Mouse (Mus musculus) liver (tissue): ENCODE measurements around the gene Sfmbt1.

Experiments used
- DNase-seq: peaks from one replicate; pipeline ENCODE4 v3.0.0-alpha.2; 2020; ENCODE audit warnings: mixed read lengths

Gene Sfmbt1

DNA sequence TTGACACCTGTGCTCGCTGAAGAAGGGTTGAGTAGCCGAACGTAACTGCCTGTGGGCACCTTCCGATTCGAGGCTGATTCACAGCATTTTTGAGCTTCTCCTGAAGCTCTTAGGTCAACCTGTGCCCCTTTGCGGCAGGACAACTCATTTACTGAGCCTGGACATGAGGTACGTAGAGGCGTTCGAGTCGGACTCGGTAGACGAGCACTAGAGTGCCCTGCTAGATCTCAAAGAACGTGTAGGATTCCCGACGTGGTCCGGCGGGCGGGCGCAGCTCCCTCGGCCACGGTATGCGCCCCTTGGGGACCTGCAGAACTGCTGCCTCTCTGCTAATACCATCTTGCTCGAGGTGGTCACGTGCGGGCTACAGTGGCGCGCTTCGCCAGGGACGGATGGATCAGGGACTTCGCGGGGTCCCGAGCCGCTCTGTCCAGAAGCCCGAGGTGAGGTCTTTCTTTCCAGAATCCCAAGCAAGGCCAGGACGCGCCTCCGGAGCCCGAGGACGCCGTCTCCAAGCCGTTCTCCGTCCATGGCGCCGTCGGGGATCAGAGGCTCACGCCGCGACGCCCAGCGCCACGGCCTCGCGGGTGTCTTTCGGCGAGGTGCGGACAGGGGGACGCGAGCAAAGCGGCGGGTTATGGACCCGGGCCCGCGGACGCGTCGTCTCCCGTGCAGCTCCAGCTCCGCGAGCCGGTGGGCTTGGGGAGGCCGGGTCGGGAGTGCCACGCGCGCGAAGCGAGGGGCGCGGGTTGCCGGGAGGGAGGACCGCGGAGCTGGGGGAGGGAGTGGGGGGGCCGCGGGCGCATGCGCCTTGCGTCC lies at the start of gene Sfmbt1:
TSS of gene Sfmbt1 (plus strand) at position 51 of the 819 bp plus-strand sequence.
- peak; percentile 83 for DNase-seq

DNA sequence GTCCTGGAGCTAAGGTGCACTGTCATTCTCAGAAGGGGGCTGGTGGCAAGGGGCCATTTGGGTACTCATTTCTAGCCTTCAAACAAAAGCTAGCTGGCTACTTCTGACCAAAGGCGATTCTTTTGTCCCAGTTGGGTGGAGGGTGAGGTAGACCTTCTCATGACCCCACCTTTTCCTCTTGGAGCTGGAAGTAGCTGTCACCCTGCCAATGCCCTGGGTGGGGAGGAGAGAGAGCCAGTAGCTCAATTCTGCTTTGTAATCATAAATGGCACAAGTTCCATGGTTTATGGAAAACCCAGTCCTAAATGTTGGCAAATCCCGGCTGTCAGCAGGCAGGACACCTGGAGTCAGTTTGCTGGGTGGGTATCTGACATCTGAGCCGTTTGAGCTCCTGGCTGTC lies 48.6 kb upstream of the Sfmbt1 start:
- no peak for DNase-seq

GRCm38 (mm10) chr14:30666604-30667003 lies 48.0 kb upstream of the Sfmbt1 start:
- no peak for DNase-seq

DNA sequence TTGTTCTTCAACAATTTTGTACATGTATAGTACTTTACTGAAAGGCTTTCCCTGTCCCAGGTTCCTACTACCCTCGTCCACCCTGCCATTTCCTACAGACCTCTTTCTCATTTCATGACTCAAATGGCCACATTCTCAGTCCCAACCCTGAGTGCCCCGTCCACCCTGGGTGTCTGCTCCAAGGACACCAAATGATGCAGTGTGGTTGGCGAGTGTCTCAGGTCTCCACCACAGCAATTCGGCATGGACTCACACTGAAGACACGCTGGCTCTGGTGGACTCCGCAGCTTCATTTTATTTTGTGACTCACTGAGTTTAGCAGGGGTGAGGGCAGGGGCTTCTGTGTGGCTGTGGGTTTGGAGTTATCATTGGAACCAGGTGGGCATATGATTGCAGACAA lies 44.5 kb upstream of the Sfmbt1 start:
- DNase-seq: no peak

DNA sequence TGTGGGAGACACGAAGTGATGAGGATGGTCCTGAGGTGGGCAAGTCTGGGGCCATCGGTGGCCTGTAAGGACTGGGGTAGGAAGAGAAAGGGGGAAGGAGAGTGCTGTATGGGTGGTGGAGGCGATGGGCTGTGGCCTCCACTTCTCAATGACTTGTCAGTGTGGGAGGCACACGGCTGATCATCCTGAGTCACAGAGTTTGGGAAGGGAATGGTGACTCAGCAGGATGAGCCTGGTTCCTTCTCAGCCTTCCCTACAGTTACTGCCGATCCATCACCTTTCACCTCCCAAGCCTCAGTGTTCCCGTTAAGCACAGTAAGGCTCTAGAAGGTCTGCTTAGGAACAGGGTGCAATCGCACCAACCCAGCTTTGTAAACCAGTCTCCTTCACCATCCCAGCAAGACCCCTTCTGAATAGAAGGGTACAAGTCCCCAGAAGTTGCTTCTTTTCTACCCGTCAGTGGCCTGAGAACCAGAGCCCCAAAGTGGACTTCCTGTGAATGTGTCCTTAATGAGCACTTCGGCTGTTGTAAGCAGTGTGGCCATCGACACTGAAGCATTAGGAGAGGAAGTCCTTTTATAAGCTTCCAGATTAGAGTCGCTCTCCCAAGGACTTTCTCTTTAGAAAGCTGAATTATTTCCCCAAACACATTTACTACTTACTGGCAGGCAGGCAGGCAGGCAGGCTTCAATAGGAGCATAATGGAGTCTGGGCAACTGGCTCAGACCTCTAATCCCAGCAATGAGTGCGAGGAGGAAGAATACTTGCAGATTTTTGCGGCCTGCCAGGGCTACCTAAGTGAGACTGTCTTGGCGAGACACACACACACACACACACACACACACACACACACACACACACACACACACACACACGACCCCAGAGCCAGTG lies 43.3 kb upstream of the Sfmbt1 start:
- DNase-seq: no peak

DNA sequence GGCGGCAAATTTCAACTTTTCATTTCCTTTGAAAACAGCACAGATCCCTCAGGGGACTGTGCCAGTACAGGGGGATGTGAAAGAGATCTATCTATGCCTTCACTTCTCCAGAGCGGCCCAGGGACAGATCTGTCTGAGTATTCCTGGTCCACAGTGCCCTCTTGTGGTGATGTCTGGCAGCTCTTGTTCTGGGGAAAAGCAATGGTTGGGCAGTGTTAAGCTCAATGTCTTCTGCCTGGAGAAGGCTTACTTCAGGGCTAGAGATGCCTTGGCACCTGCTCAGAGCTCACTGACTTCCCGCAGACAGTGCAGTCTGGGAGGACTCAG lies 42.7 kb upstream of the Sfmbt1 start:
- peak; percentile 85 for DNase-seq

GRCm38 (mm10) chr14:30674947-30675346 lies 39.7 kb upstream of the Sfmbt1 start:
- peak; percentile 69 for DNase-seq

DNA sequence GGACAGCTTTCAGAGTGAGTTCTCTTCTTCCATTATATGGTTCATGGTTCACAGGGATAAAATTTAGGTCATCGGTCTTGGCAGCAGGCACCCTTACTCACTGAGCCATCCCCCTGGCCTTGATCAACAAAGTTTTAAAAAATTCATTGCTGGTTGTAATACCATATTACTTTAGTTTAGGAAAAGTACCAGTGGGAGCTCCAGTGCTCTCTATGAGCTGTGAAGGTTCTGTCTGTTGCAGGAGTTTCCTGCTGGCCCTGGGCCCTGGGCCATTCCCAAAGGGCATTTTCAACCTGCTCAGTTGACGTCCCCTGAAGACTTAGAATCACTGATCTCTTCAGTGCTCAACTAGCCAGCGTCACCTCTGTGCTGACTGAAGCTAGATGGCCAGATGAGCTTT lies 32.5 kb upstream of the Sfmbt1 start:
- DNase-seq: no peak

DNA sequence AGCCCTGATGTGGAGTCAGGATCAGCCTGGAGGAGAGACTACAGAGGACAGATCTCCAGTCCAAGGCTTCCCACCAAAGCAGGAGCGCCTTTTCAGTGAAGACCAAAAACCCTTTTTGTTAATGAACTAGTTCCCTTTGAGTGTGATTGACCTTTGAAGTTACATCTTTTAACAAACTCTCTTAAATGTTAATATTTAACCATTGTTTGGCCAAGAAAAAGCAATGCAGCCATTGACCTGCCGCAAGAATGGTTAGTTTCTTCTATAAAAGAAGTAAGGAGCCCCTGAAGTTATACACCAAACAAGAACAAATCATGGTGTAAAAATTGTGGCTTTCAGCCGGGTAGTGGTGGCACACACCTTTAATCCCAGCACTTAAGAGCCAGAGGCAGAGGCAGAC lies 24.0 kb upstream of the Sfmbt1 start:
- DNase-seq: no peak

DNA sequence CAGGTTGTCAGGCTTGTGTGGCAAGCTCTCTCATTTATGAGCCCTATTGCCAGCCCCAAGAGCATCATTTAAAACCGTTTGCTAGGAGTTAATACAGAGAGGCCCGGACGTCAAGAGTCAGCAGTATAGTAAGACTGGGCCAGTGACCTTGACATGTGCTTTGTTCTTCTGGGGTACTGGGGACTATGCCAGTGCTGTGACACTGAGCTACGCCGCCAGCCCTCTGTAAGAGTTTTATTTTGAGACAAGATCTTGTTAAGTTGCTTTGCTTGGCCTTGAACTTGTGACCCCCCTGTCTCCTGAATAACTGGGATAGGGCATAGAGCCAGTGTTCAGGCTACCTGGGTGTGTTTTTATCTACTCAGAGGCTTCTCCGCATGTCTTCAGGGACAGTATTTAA lies 22.2 kb upstream of the Sfmbt1 start:
- DNase-seq: no peak

- DNase-seq: no peak
Measured at GRCm38 (mm10) chr14:30694786-30695185, 19.9 kb upstream of the Sfmbt1 start.

DNA sequence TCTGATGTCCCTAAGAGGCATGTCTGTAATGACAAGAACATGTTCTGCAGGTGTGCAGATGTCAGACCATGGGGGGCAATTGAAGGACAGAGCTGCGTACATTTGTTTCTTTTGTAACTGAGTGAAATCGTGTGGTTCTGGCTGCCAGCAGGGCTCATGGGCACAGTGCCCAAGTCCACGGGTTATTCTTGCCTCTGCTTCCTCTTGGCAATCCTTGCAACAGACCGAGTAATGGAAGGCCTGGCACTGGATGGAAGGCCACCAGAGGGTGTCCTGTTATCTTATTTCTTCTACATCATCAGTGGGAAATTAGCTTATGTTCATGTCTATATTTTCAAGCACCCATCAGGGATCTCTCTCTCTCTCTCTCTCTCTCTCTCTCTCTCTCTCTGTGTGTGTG lies 19.0 kb upstream of the Sfmbt1 start:
- no peak for DNase-seq

DNA sequence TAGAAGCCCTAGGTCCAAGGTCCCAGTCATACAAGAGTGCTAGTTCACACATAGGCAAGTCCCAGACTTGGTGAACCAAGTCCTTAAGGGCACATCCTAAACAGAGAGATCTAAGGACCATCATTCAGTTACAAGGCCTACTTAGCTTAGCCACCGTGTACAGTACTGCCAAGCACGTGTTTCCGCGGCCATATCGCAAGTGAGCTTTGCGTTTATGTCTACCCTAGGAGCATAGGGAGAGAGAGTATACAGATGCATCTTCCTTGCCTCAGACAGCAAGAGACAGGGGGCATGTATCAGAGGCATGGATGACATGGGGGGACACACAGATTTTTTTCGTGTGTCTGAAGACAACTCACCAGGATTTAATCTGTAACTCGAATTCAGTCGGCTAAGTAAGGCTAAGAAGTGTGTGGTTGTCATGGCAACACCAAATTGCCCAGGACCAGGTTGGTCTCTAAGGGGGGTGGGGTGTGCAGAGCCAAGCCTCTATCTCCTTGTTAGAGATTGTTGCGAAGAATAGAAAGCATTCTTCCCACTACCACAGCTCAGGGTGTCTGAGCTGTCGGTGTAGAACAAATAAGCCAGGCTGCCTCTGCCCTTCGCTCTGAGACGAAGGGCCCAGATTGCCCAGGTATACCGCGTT lies 17.1 kb upstream of the Sfmbt1 start:
- no peak for DNase-seq

DNA sequence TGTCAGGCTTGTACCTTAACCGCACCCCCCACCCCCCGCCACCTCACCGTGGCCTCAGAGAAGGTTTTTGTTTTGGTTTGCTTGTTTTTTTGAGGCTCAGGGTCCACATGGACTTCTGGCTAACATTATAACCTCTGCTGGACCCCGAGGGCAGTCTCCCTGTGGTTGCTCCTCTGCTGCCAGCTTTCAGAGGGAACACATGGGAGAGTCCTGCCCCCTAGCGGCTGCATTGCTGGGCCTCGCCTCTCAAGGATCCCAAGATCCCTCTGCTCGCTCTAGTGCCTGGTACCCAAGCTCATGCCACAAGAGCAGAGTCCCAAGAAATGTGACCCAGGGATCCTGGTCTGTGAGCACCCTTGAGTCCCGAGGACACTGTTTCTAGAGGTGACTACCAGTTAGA lies 15.0 kb upstream of the Sfmbt1 start:
- peak; percentile 77 for DNase-seq

DNA sequence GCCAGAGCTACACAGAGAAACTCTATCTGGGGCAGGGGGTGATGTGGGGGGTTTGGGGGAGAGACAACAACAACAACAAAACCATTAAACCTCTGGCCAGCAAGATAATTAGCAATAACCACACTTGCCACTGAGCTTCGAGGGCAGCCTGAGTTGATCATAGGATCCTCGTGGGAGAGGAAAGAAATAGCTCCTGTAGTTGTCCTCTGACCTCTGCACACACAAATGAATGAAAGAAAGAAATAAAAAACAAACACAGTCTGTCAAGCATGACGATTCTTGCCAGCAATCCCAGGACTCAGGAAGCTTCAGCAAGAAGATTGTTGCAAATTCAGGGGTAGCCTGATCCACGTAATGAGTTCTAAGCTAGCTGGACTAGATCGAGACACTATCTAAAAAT lies 12.1 kb upstream of the Sfmbt1 start:
- DNase-seq: no peak

GRCm38 (mm10) chr14:30703079-30703478 lies 11.6 kb upstream of the Sfmbt1 start:
- peak; percentile 33 for DNase-seq

DNA sequence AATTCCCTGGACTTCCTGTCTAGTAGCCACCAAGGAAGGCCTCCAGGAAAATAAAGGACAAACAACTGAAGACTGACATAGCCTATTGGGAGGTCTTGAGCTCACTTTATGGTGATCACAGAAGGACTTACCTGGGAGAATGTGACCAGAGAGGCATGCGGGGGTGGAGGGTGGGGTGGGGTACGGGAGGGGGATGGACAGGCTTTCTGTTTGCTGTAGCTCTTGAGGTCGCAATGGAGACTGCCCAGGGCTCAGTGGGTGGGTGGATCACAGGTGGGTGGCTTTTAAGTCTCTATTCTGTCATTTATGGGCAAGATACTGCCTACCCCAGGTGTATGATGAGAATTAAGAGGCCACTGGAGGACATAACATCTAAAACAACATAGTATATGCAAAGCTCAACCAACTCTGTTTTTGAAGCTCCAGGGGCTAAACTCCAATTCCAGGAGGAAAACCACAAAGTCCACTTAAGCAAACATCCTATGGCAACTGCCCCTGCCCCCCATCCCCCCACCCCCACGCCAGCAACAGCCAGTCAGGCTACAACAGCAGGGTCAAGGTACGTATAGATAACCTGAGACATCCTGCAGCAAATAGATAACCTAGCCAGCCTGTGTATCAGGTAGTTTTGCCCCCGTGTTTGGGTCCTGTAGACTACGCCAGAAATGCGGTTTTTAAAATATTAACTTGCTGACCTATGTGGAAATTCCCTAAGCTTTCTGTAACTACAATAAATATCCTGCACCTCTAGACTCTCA lies 10.4 kb upstream of the Sfmbt1 start:
- DNase-seq: peak; percentile 45

DNA sequence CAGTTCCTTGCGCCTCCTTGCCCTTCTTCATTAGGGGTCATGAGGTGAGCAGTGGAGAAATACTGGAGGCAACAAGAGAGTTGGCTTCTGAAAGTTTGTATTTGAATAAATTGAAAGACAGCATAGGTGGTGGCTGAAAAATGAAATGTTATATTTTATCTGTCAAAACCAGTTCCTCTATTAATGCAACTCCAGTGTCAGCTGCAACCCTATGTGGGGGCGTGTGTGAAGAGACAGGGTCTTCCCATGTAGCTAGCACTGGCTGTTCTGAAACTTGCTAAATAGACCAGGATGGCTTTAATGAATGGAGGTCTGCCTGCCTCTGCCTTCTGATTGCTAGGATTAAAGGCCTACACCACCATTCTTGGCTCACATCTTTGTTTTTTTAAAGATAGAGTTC lies 2.8 kb upstream of the Sfmbt1 start:
- no peak for DNase-seq

DNA sequence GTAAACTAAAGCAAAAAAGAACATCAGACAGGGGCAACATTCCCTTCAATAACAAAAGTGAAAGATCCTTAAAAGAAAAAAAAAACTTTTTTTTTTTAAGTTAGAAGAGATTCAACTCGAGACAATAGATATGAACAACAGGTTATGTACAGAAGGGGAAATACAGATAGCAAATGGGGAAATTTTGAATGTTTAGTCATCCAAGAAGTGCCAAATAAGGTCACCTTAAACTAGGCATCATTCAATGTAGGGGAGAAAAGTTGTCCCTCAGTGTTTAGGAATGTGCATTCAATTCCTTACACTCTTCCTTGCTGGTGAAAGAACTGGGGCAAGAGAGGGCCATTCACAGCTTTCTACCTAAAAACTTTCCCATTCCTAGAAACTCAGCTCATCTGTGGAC lies 880 bp upstream of the Sfmbt1 start:
- no peak for DNase-seq

GRCm38 (mm10) chr14:30715618-30716050 lies 985 bp downstream of the Sfmbt1 start:
- DNase-seq: peak; percentile 70

DNA sequence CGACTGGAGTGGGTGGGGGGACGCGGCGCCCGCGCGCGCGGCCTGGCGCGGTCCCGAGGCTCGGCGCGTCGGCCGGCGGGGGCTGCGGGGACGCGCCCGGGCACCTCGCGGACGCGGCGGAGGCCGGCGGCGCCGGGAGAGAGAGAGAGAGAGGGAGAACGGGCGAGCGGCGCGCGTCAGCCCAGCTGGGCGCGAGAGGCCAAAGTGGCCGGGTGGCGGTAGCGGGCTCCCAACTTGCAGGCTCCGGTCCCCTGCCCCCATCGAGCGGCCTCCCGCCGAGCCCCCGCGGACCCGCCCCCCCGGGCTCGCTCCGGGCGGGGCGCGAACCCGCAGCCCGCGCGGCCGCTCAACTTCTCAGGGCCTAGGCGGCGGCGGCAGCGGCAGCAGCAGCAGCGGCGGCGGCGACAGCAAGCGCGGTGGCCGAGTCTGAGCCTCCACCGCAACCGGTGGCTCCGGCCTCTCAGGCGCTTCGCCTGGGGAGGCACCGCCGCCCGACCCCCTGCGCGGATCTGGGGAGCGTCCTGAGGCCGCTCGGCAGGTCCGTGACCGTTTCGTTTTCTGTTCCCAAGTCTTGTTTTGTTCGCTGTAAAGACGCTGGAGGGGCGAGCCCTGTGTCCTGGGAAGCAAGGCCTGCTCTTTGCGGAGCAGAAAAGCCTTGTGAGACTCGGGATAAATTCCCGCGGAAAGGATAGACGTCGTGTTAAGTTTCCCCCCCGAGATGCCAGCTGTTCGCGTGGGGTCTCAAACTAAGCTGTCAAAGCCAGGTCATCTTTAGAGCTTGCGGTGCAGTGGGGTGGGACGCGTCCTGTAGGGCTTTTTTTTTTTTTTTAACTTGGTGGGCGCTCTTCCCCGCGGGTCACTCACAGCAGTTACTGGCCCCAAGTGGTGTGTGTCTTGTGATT lies 1.7 kb downstream of the Sfmbt1 start:
- peak; percentile 74 for DNase-seq

DNA sequence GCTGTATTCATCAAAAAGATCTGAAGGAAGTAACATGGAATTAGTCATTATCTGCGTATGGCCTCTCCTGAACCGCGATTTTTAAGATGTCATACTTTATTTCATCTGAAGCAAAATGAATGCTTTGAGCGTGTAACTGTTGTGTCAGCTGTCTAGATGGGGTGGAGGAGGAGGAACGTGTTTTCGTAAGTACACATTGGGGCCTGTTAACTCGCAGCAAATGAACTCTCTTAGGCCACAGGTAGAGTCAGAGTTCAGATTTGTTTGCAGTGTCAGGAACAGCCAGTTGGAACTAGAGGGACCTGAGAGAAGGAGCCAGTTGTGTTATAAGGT lies 2.3 kb downstream of the Sfmbt1 start:
- no peak for DNase-seq
